Mouse (Mus musculus): ENCODE measurements around the gene Lrrc20. TPM values are rescaled to one million over a fixed set of nuclear protein-coding genes. Genes with fewer than 3 reads are reported as not detected.

The Lrrc20 gene
- total RNA-seq, 1 experiment = 2.1 TPM

DNA sequence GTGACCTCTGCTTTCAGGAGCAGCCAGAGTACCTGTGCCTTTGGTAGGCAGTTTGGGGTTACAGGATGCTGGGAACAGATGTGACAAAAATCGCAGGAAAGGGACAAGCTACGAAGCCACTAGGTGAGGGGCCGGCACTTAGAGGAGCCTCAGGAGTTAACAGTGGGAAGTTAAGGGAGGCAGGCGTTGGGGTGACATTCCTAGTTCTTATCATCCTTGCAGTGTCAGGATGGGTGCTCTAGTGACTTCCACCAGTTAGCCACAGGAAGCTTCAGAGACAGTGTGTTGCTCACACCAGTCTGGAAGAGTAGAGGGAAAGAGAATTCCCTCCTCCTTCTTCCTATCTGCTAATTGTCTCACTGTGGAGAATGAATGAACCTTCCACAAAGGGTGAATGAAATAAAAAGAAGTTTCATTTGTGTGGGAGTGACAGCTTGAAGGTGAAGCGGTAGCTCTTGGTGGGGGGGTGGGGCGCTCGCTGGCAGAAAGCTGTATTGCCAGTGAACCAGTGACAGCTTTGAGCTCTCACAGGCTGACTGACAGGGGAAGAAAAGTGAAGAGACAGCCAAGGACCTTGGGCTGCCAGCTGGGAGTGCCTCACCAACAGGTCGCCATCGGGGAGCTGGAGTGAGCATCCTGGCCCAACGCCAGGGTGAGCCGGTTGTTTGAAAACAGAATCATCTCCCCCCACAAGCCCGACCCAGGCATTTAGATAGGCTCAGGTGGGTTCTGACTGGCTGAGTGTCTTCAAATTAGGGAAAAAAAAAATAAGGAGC lies 41.9 kb downstream of the Lrrc20 start:
- TF ChIP-seq ZC3H11A (IDR thresholded peaks at IDR 0.05; ENCODE audit: borderline replicate concordance, low read depth, low read length) (no peak), CHD2 (IDR thresholded peaks at IDR 0.05; ENCODE audit: low read depth, low read length) (no peak), HCFC1 (IDR thresholded peaks at IDR 0.05; ENCODE audit: borderline replicate concordance, insufficient read depth, low read length) (no peak), MAFK (IDR thresholded peaks at IDR 0.05; ENCODE audit: insufficient read depth, low read depth, low read length) (no peak), ZNF384 (IDR thresholded peaks at IDR 0.05; ENCODE audit: low read depth, low read length) (no peak)
- Histone ChIP-seq H3K9me3 (ENCODE audit: control insufficient read depth, insufficient read depth, low read depth, low read length) (no peaks in the 10 kb centered on the region), H3K36me3 (ENCODE audit: control insufficient read depth, insufficient read depth, low read length, poor library complexity, severe bottlenecking) (peaks cover 2% of the 10 kb centered on the region; the same call in 1 of the 2 replicates), H3K4me3 (ENCODE audit: insufficient read depth in 1 of 2, low read depth in 1 of 2, low read length in 2 of 2, poor library complexity in 1 of 2, severe bottlenecking in 1 of 2) (no peak overlapping the region), H3K9ac (ENCODE audit: insufficient read depth, low read depth, low read length, poor library complexity, severe bottlenecking) (no peak overlapping the region), H3K4me1 (ENCODE audit: control insufficient read depth in 2 of 2, insufficient read depth in 2 of 2, low read length in 2 of 2, poor library complexity in 1 of 2) (no peaks in the 10 kb centered on the region), H3K27ac (ENCODE audit: insufficient read depth, low read depth, low read length, poor library complexity, severe bottlenecking) (no peak overlapping the region)
- in situ Hi-C loops (cut with MboI; ENCODE audit: low sequenced_read_pairs in 2 of 2, unreplicated experiment in 2 of 2) = no loop called here
- DNase-seq (ENCODE audit: low read depth, low spot score) = no peak

- Histone ChIP-seq H3K9me3 (ENCODE audit: control insufficient read depth, insufficient read depth, low read depth, low read length) (no peaks in the 10 kb centered on the region), H3K27ac (ENCODE audit: insufficient read depth, low read depth, low read length, poor library complexity, severe bottlenecking) (no peak overlapping the region), H3K36me3 (ENCODE audit: control insufficient read depth, insufficient read depth, low read length, poor library complexity, severe bottlenecking) (no peaks in the 10 kb centered on the region), H3K9ac (ENCODE audit: insufficient read depth, low read depth, low read length, poor library complexity, severe bottlenecking) (no peak overlapping the region), H3K4me1 (ENCODE audit: control insufficient read depth in 2 of 2, insufficient read depth in 2 of 2, low read length in 2 of 2, poor library complexity in 1 of 2) (no peaks in the 10 kb centered on the region), H3K4me3 (ENCODE audit: insufficient read depth in 1 of 2, low read depth in 1 of 2, low read length in 2 of 2, poor library complexity in 1 of 2, severe bottlenecking in 1 of 2) (no peak overlapping the region)
- no peak for DNase-seq (ENCODE audit: low read depth, low spot score)
- TF ChIP-seq CHD2 (IDR thresholded peaks at IDR 0.05; ENCODE audit: low read depth, low read length) (no peak), MAFK (IDR thresholded peaks at IDR 0.05; ENCODE audit: insufficient read depth, low read depth, low read length) (no peak), ZNF384 (IDR thresholded peaks at IDR 0.05; ENCODE audit: low read depth, low read length) (no peak), ZC3H11A (IDR thresholded peaks at IDR 0.05; ENCODE audit: borderline replicate concordance, low read depth, low read length) (no peak), HCFC1 (IDR thresholded peaks at IDR 0.05; ENCODE audit: borderline replicate concordance, insufficient read depth, low read length) (no peak)
- in situ Hi-C loops (cut with MboI; ENCODE audit: low sequenced_read_pairs in 2 of 2, unreplicated experiment in 2 of 2) = no loop called here
These were observed 42.7 kb downstream of the Lrrc20 start for GRCm38 (mm10) chr10:61518320-61518719.

- in situ Hi-C loops (cut with MboI; ENCODE audit: low sequenced_read_pairs in 2 of 2, unreplicated experiment in 2 of 2) = no loop called here
- H3K4me1 ChIP-seq (ENCODE audit: control insufficient read depth in 2 of 2, insufficient read depth in 2 of 2, low read length in 2 of 2, poor library complexity in 1 of 2) = no peaks in the 10 kb centered on the region
- no peak for DNase-seq (ENCODE audit: low read depth, low spot score)
- H3K27ac ChIP-seq (ENCODE audit: insufficient read depth, low read depth, low read length, poor library complexity, severe bottlenecking) = no peak overlapping the region
- no peaks in the 10 kb centered on the region for H3K36me3 ChIP-seq (ENCODE audit: control insufficient read depth, insufficient read depth, low read length, poor library complexity, severe bottlenecking)
- no peak overlapping the region for H3K9ac ChIP-seq (ENCODE audit: insufficient read depth, low read depth, low read length, poor library complexity, severe bottlenecking)
- H3K4me3 ChIP-seq (ENCODE audit: insufficient read depth in 1 of 2, low read depth in 1 of 2, low read length in 2 of 2, poor library complexity in 1 of 2, severe bottlenecking in 1 of 2) = no peak overlapping the region
- no peaks in the 10 kb centered on the region for H3K9me3 ChIP-seq (ENCODE audit: control insufficient read depth, insufficient read depth, low read depth, low read length)
- TF ChIP-seq MAFK (IDR thresholded peaks at IDR 0.05; ENCODE audit: insufficient read depth, low read depth, low read length) = no peak
- no peak for TF ChIP-seq ZNF384 (IDR thresholded peaks at IDR 0.05; ENCODE audit: low read depth, low read length)
- no peak for TF ChIP-seq HCFC1 (IDR thresholded peaks at IDR 0.05; ENCODE audit: borderline replicate concordance, insufficient read depth, low read length)
- TF ChIP-seq ZC3H11A (IDR thresholded peaks at IDR 0.05; ENCODE audit: borderline replicate concordance, low read depth, low read length) = no peak
- no peak for TF ChIP-seq CHD2 (IDR thresholded peaks at IDR 0.05; ENCODE audit: low read depth, low read length)
These were observed 43.9 kb downstream of the Lrrc20 start for GRCm38 (mm10) chr10:61519491-61519890.

- no peaks in the 10 kb centered on the region for H3K9me3 ChIP-seq (ENCODE audit: control insufficient read depth, insufficient read depth, low read depth, low read length)
- H3K27ac ChIP-seq (ENCODE audit: insufficient read depth, low read depth, low read length, poor library complexity, severe bottlenecking) = no peak overlapping the region
- no peak overlapping the region for H3K4me3 ChIP-seq (ENCODE audit: insufficient read depth in 1 of 2, low read depth in 1 of 2, low read length in 2 of 2, poor library complexity in 1 of 2, severe bottlenecking in 1 of 2)
- H3K9ac ChIP-seq (ENCODE audit: insufficient read depth, low read depth, low read length, poor library complexity, severe bottlenecking) = no peak overlapping the region
- in situ Hi-C loops (cut with MboI; ENCODE audit: low sequenced_read_pairs in 2 of 2, unreplicated experiment in 2 of 2) = no loop called here
- TF ChIP-seq ZC3H11A (IDR thresholded peaks at IDR 0.05; ENCODE audit: borderline replicate concordance, low read depth, low read length) = no peak
- no peak for TF ChIP-seq CHD2 (IDR thresholded peaks at IDR 0.05; ENCODE audit: low read depth, low read length)
- no peak for TF ChIP-seq MAFK (IDR thresholded peaks at IDR 0.05; ENCODE audit: insufficient read depth, low read depth, low read length)
- no peak for TF ChIP-seq HCFC1 (IDR thresholded peaks at IDR 0.05; ENCODE audit: borderline replicate concordance, insufficient read depth, low read length)
- no peak for TF ChIP-seq ZNF384 (IDR thresholded peaks at IDR 0.05; ENCODE audit: low read depth, low read length)
- DNase-seq (ENCODE audit: low read depth, low spot score) = no peak
- no peaks in the 10 kb centered on the region for H3K36me3 ChIP-seq (ENCODE audit: control insufficient read depth, insufficient read depth, low read length, poor library complexity, severe bottlenecking)
- no peaks in the 10 kb centered on the region for H3K4me1 ChIP-seq (ENCODE audit: control insufficient read depth in 2 of 2, insufficient read depth in 2 of 2, low read length in 2 of 2, poor library complexity in 1 of 2)
These were observed 45.1 kb downstream of the Lrrc20 start for GRCm38 (mm10) chr10:61520714-61521113.

Data from ES-E14 (cell line).